ENCODE assay signal across 10 mouse cellular contexts in genomic region chr2:29845636-29846035, GRCm38 (mm10). TPM values are rescaled to one million over a fixed set of nuclear protein-coding genes. Genes with fewer than 3 reads are reported as not detected.
DNase-seq lines count a peak whose midpoint lies in the region; ATAC-seq and TF ChIP-seq lines count a peak whose summit lies in the region.
"Had no signal": no experiment of that assay in that cellular context is flagged by ENCODE, and none has a peak within 500 bp of the region (broad histone marks: within the 10 kb centered on the region; RNA-seq: fewer than 3 reads in every experiment).

No protein-coding gene starts in this region.

- no peak for ATAC-seq in limb, embryonic 15.5 days (ENCODE audit: insufficient number of reproducible peaks, low FRiP score, low TSS enrichment, low read depth)

- WGBS in heart, embryonic 10.5 days: 7% methylated on average over 25 of the region's 25 CpGs
- 17% methylated on average over 25 of the region's 25 CpGs for WGBS in limb, embryonic 15.5 days

- peaks cover 16% of the 10 kb centered on the region for H3K4me1 ChIP-seq in heart, embryonic 10.5 days
- peaks cover 11% of the 10 kb centered on the region for H3K4me1 ChIP-seq in testis, adult 2 months (ENCODE audit: control insufficient read depth, insufficient read depth, low read length)
- H3K4me1 ChIP-seq in limb, embryonic 15.5 days: peaks cover 13% of the 10 kb centered on the region

- no peak overlapping the region for H3K9ac ChIP-seq in limb, embryonic 15.5 days

- H3K9me3 ChIP-seq in heart, embryonic 10.5 days: no peaks in the 10 kb centered on the region
- H3K9me3 ChIP-seq in limb, embryonic 15.5 days: no peaks in the 10 kb centered on the region

- H3K27ac ChIP-seq in heart, embryonic 10.5 days: peak overlapping the region; percentile 17; the same call in 1 of the 2 replicates
- no peak overlapping the region for H3K27ac ChIP-seq in testis, adult 2 months (ENCODE audit: control insufficient read depth, insufficient read depth, low read depth, low read length)
- H3K27ac ChIP-seq in limb, embryonic 15.5 days: no peak overlapping the region

- peak overlapping the region; percentile 36 for H3K4me2 ChIP-seq in limb, embryonic 15.5 days

- peaks cover 87% of the 10 kb centered on the region for H3K27me3 ChIP-seq in heart, embryonic 10.5 days (ENCODE audit: insufficient read depth, poor library complexity, severe bottlenecking)
- no peaks in the 10 kb centered on the region; the same call in 1 of the 2 replicates for H3K27me3 ChIP-seq in testis, adult 2 months (ENCODE audit: control insufficient read depth, insufficient read depth, low read length)
- H3K27me3 ChIP-seq in limb, embryonic 15.5 days: peaks cover 58% of the 10 kb centered on the region

- TF ChIP-seq CTCF in testis, adult 2 months (IDR thresholded peaks at IDR 0.05; ENCODE audit: control insufficient read depth, insufficient read depth, insufficient replicate concordance, low read depth, low read length): no peak

- no peak for TF ChIP-seq POLR2A in testis, adult 2 months (IDR thresholded peaks at IDR 0.05; ENCODE audit: control insufficient read depth, low read depth, low read length)

- H3K36me3 ChIP-seq in heart, embryonic 10.5 days: peaks cover 49% of the 10 kb centered on the region
- 0 out of 2 replicates have a peak, but pooled peaks cover 3% of the 10 kb centered on the region for H3K36me3 ChIP-seq in testis, adult 2 months (ENCODE audit: control insufficient read depth, insufficient read depth, low read length)
- peaks cover 32% of the 10 kb centered on the region for H3K36me3 ChIP-seq in limb, embryonic 15.5 days

- DNase-seq in heart, embryonic 10.5 days (ENCODE audit: low spot score): no peak
- no peak for DNase-seq in heart, adult 18-20 months
- DNase-seq in testis, postnatal 14 days (ENCODE audit: low spot score): no peak
- DNase-seq in frontal cortex, adult 2 months (ENCODE audit: extremely low spot score in 1 of 2, low spot score in 1 of 2): no peak
- DNase-seq in left cerebral cortex, adult 18-20 months (ENCODE audit: low spot score in 2 of 2): no peak
- DNase-seq in left cerebral cortex, adult 9 months (ENCODE audit: low spot score in 2 of 2): no peak
- DNase-seq: B cell, adult 2 months had no signal

- peak overlapping the region; percentile 55 for H3K4me3 ChIP-seq in heart, embryonic 10.5 days
- peak overlapping the region; percentile 48 for H3K4me3 ChIP-seq in testis, adult 2 months (ENCODE audit: control insufficient read depth, low read depth, low read length)
- H3K4me3 ChIP-seq in limb, embryonic 15.5 days: peak overlapping the region; percentile 21
- H3K4me3 ChIP-seq: erythroblast, embryonic 14.5 days had no signal

RNA-seq across cellular contexts. Expression of gene Cercam, which starts 23.3 kb away (rescaled TPM):
- 22.8 and 26.7 TPM in 2 replicates for polyA plus RNA-seq in heart, embryonic 10.5 days (2016; fragmentation: Nextera tagmentation; extraction: Ambion mirVana)
- total RNA-seq in heart, adult 18-20 months (2021): 1 to 10 TPM; 1.9 to 2.7 TPM
- polyA plus RNA-seq in testis, adult 2 months (2012; rRNA removed): 8.9 and 10.1 TPM in 2 replicates
- 53.1 and 64.1 TPM in 2 replicates for polyA plus RNA-seq in limb, embryonic 15.5 days (2015; fragmentation: Nextera tagmentation; extraction: Ambion mirVana)
- 15.9 and 16.2 TPM in 2 replicates for polyA plus RNA-seq in frontal cortex, adult 2 months (2012; rRNA removed)
- total RNA-seq in left cerebral cortex, adult 18-20 months (2021): 1 to 10 TPM; 7.4 to 9.9 TPM

RNA-seq across cellular contexts. Expression of gene Urm1, which starts 25.8 kb away (rescaled TPM):
- 18.4 and 19.1 TPM in 2 replicates for polyA plus RNA-seq in heart, embryonic 10.5 days (2016; fragmentation: Nextera tagmentation; extraction: Ambion mirVana)
- total RNA-seq in heart, adult 18-20 months (2021): 10 to 100 TPM; 30.3 to 39.9 TPM
- 22.7 and 25.1 TPM in 2 replicates for polyA plus RNA-seq in testis, adult 2 months (2012; rRNA removed)
- polyA plus RNA-seq in limb, embryonic 15.5 days (2015; fragmentation: Nextera tagmentation; extraction: Ambion mirVana): 24.4 and 27.5 TPM in 2 replicates
- 56.4 and 68.3 TPM in 2 replicates for polyA plus RNA-seq in frontal cortex, adult 2 months (2012; rRNA removed)
- total RNA-seq in left cerebral cortex, adult 18-20 months (2021): 10 to 100 TPM; 48.1 to 49.6 TPM

RNA-seq across cellular contexts. Expression of gene Slc27a4, which starts 43.2 kb away (rescaled TPM):
- polyA plus RNA-seq in heart, embryonic 10.5 days (2016; fragmentation: Nextera tagmentation; extraction: Ambion mirVana): 8.4 and 9.5 TPM in 2 replicates
- total RNA-seq in heart, adult 18-20 months (2021): 10 to 100 TPM; 16.2 to 17.6 TPM
- polyA plus RNA-seq in testis, adult 2 months (2012; rRNA removed): 4.1 and 5.5 TPM in 2 replicates
- 19.1 and 22.2 TPM in 2 replicates for polyA plus RNA-seq in limb, embryonic 15.5 days (2015; fragmentation: Nextera tagmentation; extraction: Ambion mirVana)
- 60.2 and 65.3 TPM in 2 replicates for polyA plus RNA-seq in frontal cortex, adult 2 months (2012; rRNA removed)
- 10 to 100 TPM; 72.1 to 75.8 TPM for total RNA-seq in left cerebral cortex, adult 18-20 months (2021)

RNA-seq across cellular contexts. Expression of gene Odf2, which starts 43.4 kb away (rescaled TPM):
- 77.8 and 82.6 TPM in 2 replicates for polyA plus RNA-seq in heart, embryonic 10.5 days (2016; fragmentation: Nextera tagmentation; extraction: Ambion mirVana)
- 10 to 100 TPM; 15.0 to 21.8 TPM for total RNA-seq in heart, adult 18-20 months (2021)
- 1,873 and 2,193 TPM in 2 replicates for polyA plus RNA-seq in testis, adult 2 months (2012; rRNA removed)
- 49.6 and 52.1 TPM in 2 replicates for polyA plus RNA-seq in limb, embryonic 15.5 days (2015; fragmentation: Nextera tagmentation; extraction: Ambion mirVana)
- 177 and 198 TPM in 2 replicates for polyA plus RNA-seq in frontal cortex, adult 2 months (2012; rRNA removed)
- total RNA-seq in left cerebral cortex, adult 18-20 months (2021): 10 to 100 TPM; 84.6 to 94.6 TPM

RNA-seq across cellular contexts. Expression of gene Trub2, which starts 57.3 kb away (rescaled TPM):
- 33.5 and 43.1 TPM in 2 replicates for polyA plus RNA-seq in heart, embryonic 10.5 days (2016; fragmentation: Nextera tagmentation; extraction: Ambion mirVana)
- total RNA-seq in heart, adult 18-20 months (2021): 10 to 100 TPM; 31.6 to 42.1 TPM
- 12.4 and 16.8 TPM in 2 replicates for polyA plus RNA-seq in testis, adult 2 months (2012; rRNA removed)
- 32.1 and 33.9 TPM in 2 replicates for polyA plus RNA-seq in limb, embryonic 15.5 days (2015; fragmentation: Nextera tagmentation; extraction: Ambion mirVana)
- 37.5 and 40.1 TPM in 2 replicates for polyA plus RNA-seq in frontal cortex, adult 2 months (2012; rRNA removed)
- 10 to 100 TPM; 39.3 to 39.5 TPM for total RNA-seq in left cerebral cortex, adult 18-20 months (2021)
